Mouse (Mus musculus) MEL (cell line): ENCODE results near the gene Tceal7. TPM values are rescaled to one million over a fixed set of nuclear protein-coding genes. Genes with fewer than 3 reads are reported as not detected.

ENCODE experiments used
- DNase-seq: peaks from one replicate; pipeline ENCODE4 v3.0.0; 2011; ENCODE audit warnings: low read depth, low spot score
- H3K27ac ChIP-seq: 2 replicates; pipeline ENCODE4 v1.5.1; 2012; ENCODE audit warnings: low read depth, mild to moderate bottlenecking, control low read depth, low read length, moderate library complexity; ENCODE audit not compliant: control insufficient read depth
- H3K27me3 ChIP-seq, 2 experiments: fragments of 150-350 bp in 1 of 2; sonication (generic) in 1 of 2; 2 replicates each; pipeline ENCODE4 v1.6.1; 2012; ENCODE audit warnings: low read length in 2 of 2, mild to moderate bottlenecking in 2 of 2, improper control_type of control experiment in 1 of 2, moderate library complexity in 1 of 2; ENCODE audit not compliant: insufficient read depth in 2 of 2, control insufficient read depth in 1 of 2
- H3K36me3 ChIP-seq, 2 experiments: 2 replicates each; pipeline ENCODE4 v1.6.1; 2012 to 2014; ENCODE audit warnings: low read length in 2 of 2, improper control_type of control experiment in 1 of 2, inconsistent platforms in 1 of 2, mild to moderate bottlenecking in 1 of 2; ENCODE audit not compliant: insufficient read depth in 2 of 2, control insufficient read depth in 1 of 2
- H3K4me1 ChIP-seq, 2 experiments: fragments of 150-350 bp in 1 of 2; sonication (generic) in 1 of 2; 2 replicates each; pipeline ENCODE4 v1.6.1; 2012; ENCODE audit warnings: low read length in 2 of 2, improper control_type of control experiment in 1 of 2, mild to moderate bottlenecking in 1 of 2; ENCODE audit not compliant: insufficient read depth in 2 of 2, control insufficient read depth in 1 of 2
- H3K4me3 ChIP-seq, 2 experiments: fragments of 150-350 bp in 1 of 2; sonication (generic) in 1 of 2; 2 replicates each; pipeline ENCODE4 v1.5.1; 2012; ENCODE audit warnings: low read depth in 2 of 2, low read length in 2 of 2, mild to moderate bottlenecking in 2 of 2, moderate library complexity in 2 of 2, control low read depth in 1 of 2, improper control_type of control experiment in 1 of 2; ENCODE audit not compliant: control insufficient read depth in 1 of 2, insufficient read depth in 1 of 2
- H3K79me2 ChIP-seq: 2 replicates; pipeline ENCODE4 v1.6.1; 2012; ENCODE audit warnings: mild to moderate bottlenecking, low read length, moderate library complexity; ENCODE audit not compliant: control insufficient read depth, poor library complexity, insufficient read depth
- H3K9ac ChIP-seq: 2 replicates; pipeline ENCODE4 v1.6.1; 2012; ENCODE audit warnings: low read depth, mild to moderate bottlenecking, control low read depth, low read length, moderate library complexity; ENCODE audit not compliant: control insufficient read depth, poor library complexity, severe bottlenecking
- H3K9me3 ChIP-seq: fragments of 150-350 bp; sonication (generic); replicated peaks from 2 replicates; pipeline ENCODE4 v1.6.1; 2012; ENCODE audit warnings: mild to moderate bottlenecking, low read length, improper control_type of control experiment, moderate library complexity; ENCODE audit not compliant: insufficient read depth
- CHD1 ChIP-seq: IDR thresholded peaks from 2 replicates; pipeline ENCODE4 v1.6.1; 2012; ENCODE audit warnings: low read depth, mild to moderate bottlenecking, inconsistent platforms, low read length, improper control_type of control experiment
- CTCF ChIP-seq, 3 experiments: IDR thresholded peaks in 2 of 3; conservative IDR thresholded peaks in 1 of 3; 2 replicates each; pipeline ENCODE4 v1.5.1; 2011 to 2012; ENCODE audit warnings: low read length in 3 of 3, low read depth in 2 of 3, mild to moderate bottlenecking in 2 of 3, improper control_type of control experiment in 1 of 3, inconsistent platforms in 1 of 3, mixed read lengths in 1 of 3, moderate library complexity in 1 of 3; ENCODE audit not compliant: control insufficient read depth in 1 of 3, insufficient read depth in 1 of 3, poor library complexity in 1 of 3, severe bottlenecking in 1 of 3
- E2F4 ChIP-seq: IDR thresholded peaks from 2 replicates; pipeline ENCODE4 v1.6.1; 2011; ENCODE audit warnings: low read depth, low read length, improper control_type of control experiment, borderline replicate concordance
- ELF1 ChIP-seq: IDR thresholded peaks from 2 replicates; pipeline ENCODE4 v1.6.1; 2014; ENCODE audit warnings: low read depth, mild to moderate bottlenecking, inconsistent platforms, low read length, improper control_type of control experiment, moderate library complexity
- EP300 ChIP-seq, 2 experiments: IDR thresholded peaks; 2 replicates each; pipeline ENCODE4 v1.6.1; 2011; ENCODE audit warnings: improper control_type of control experiment in 2 of 2, low read length in 2 of 2, low read depth in 1 of 2, mild to moderate bottlenecking in 1 of 2
- ETS1 ChIP-seq: IDR thresholded peaks from 2 replicates; pipeline ENCODE4 v1.6.1; 2012; ENCODE audit warnings: low read depth, mild to moderate bottlenecking, inconsistent platforms, low read length, improper control_type of control experiment, moderate library complexity
- JUND ChIP-seq: IDR thresholded peaks from 2 replicates; pipeline ENCODE4 v1.6.1; 2011; ENCODE audit warnings: low read depth, mild to moderate bottlenecking, improper control_type of control experiment, low read length
- MAFK ChIP-seq: IDR thresholded peaks from 2 replicates; pipeline ENCODE4 v1.6.1; 2011; ENCODE audit warnings: low read depth, mild to moderate bottlenecking, low read length, improper control_type of control experiment, borderline replicate concordance
- MAX ChIP-seq: IDR thresholded peaks from 2 replicates; pipeline ENCODE4 v1.6.1; 2011; ENCODE audit warnings: low read length, improper control_type of control experiment
- MAZ ChIP-seq: IDR thresholded peaks from 2 replicates; pipeline ENCODE4 v1.6.1; 2012; ENCODE audit warnings: low read depth, mild to moderate bottlenecking, inconsistent platforms, low read length, improper control_type of control experiment
- MEF2A ChIP-seq: IDR thresholded peaks from 2 replicates; pipeline ENCODE4 v1.6.1; 2014; ENCODE audit warnings: low read depth, mild to moderate bottlenecking, inconsistent platforms, low read length, improper control_type of control experiment; ENCODE audit not compliant: poor library complexity, insufficient replicate concordance, severe bottlenecking; ENCODE audit errors: extremely low read depth
- MYB ChIP-seq: IDR thresholded peaks from 2 replicates; pipeline ENCODE4 v1.6.1; 2011; ENCODE audit warnings: mild to moderate bottlenecking, low read depth, low read length, improper control_type of control experiment
- MYC ChIP-seq: IDR thresholded peaks from 2 replicates; pipeline ENCODE4 v1.6.1; 2011; ENCODE audit warnings: low read depth, mild to moderate bottlenecking, low read length, improper control_type of control experiment, moderate library complexity
- NELFE ChIP-seq: IDR thresholded peaks from 2 replicates; pipeline ENCODE4 v1.6.1; 2011; ENCODE audit warnings: low read depth, low read length, improper control_type of control experiment
- NRF1 ChIP-seq: IDR thresholded peaks from 2 replicates; pipeline ENCODE4 v1.6.1; 2014; ENCODE audit warnings: low read depth, mild to moderate bottlenecking, inconsistent platforms, low read length, improper control_type of control experiment, moderate library complexity; ENCODE audit not compliant: poor library complexity, insufficient read depth, severe bottlenecking
- POLR2AphosphoS5 ChIP-seq: IDR thresholded peaks from 2 replicates; pipeline ENCODE4 v1.6.1; 2012; ENCODE audit warnings: low read depth, borderline replicate concordance, mild to moderate bottlenecking, inconsistent platforms, low read length, moderate library complexity, mixed read lengths
- RAD21 ChIP-seq: IDR thresholded peaks from 2 replicates; pipeline ENCODE4 v1.6.1; 2011; ENCODE audit warnings: mild to moderate bottlenecking, low read depth, low read length, improper control_type of control experiment
- SIN3A ChIP-seq: IDR thresholded peaks from 2 replicates; pipeline ENCODE4 v1.6.1; 2012; ENCODE audit warnings: low read length, improper control_type of control experiment, inconsistent platforms
- SMC3 ChIP-seq: IDR thresholded peaks from 2 replicates; pipeline ENCODE4 v1.6.1; 2011; ENCODE audit warnings: low read depth, low read length, improper control_type of control experiment
- TAL1 ChIP-seq: IDR thresholded peaks from 2 replicates; pipeline ENCODE4 v1.6.1; 2012; ENCODE audit warnings: mild to moderate bottlenecking, inconsistent platforms, low read length, moderate library complexity, mixed read lengths
- TBP ChIP-seq: IDR thresholded peaks from 2 replicates; pipeline ENCODE4 v1.8.0; 2011; ENCODE audit warnings: low read depth, low read length, improper control_type of control experiment
- TCF12 ChIP-seq: IDR thresholded peaks from 2 replicates; pipeline ENCODE4 v1.6.1; 2014; ENCODE audit warnings: low read depth, mild to moderate bottlenecking, inconsistent platforms, low read length, improper control_type of control experiment, moderate library complexity
- USF2 ChIP-seq, 2 experiments: IDR thresholded peaks; 2 replicates each; pipeline ENCODE4 v1.6.1; 2011 to 2012; ENCODE audit warnings: improper control_type of control experiment in 2 of 2, low read length in 2 of 2, borderline replicate concordance in 1 of 2, inconsistent platforms in 1 of 2, low read depth in 1 of 2, mild to moderate bottlenecking in 1 of 2; ENCODE audit not compliant: insufficient read depth in 1 of 2
- ZC3H11A ChIP-seq: IDR thresholded peaks from 2 replicates; pipeline ENCODE4 v1.6.1; 2012; ENCODE audit warnings: low read depth, mild to moderate bottlenecking, inconsistent platforms, low read length, improper control_type of control experiment
- ZKSCAN1 ChIP-seq: IDR thresholded peaks from 2 replicates; pipeline ENCODE4 v1.6.1; 2012; ENCODE audit warnings: low read depth, mild to moderate bottlenecking, inconsistent platforms, low read length, improper control_type of control experiment, moderate library complexity
- ZNF384 ChIP-seq: IDR thresholded peaks from 2 replicates; pipeline ENCODE4 v1.6.1; 2012; ENCODE audit warnings: low read depth, mild to moderate bottlenecking, inconsistent platforms, low read length, improper control_type of control experiment
- polyA plus RNA-seq, 2 experiments: library from polyadenylated mRNA; stranded (reverse) in 1 of 2; unstranded in 1 of 2; fragments of >175 nt in 1 of 2; fragments of >200 nt in 1 of 2; gene quantifications; 2 replicates each; pipeline versions ENCODE4 v1.2.1 to v1.2.4; 2012; ENCODE audit warnings: low replicate concordance in 2 of 2, low read depth in 1 of 2; ENCODE audit not compliant: insufficient read length in 2 of 2, insufficient read depth in 1 of 2, missing spikeins in 1 of 2
- total RNA-seq: library from RNA; depleted of rRNA; stranded (reverse); fragments of 300-350 nt; gene quantifications from 2 replicates; pipeline ENCODE4 v1.2.3, GENCODE M21; 2012

Tceal7 gene
- total and polyA plus RNA-seq, 3 experiments = 1.0 TPM; not detected in 2

DNA sequence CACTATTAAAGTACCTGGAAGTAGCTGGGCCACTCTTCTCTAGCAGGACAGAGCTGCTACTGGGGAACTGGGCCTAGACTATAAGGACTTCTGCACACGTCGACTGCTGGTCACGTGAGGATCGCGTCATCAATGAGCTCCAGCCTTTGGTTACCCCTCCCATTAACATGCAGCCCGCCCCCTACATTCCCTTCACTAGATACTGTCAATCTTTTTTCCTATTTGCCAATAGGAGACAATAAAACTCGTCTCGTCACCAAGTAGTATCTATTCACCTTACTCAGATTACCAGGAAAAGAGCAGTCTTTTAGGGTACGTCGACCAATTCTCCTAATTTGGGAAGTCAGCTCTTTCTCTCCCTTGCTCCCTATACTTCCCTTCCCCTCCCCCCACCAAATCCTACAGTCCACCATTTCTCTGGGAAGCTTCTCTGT is 42.4 kb upstream of the Tceal7 start, which contains the start of gene Tceal8 (continued):
- peak; percentile 25; the same call in 1 of the 2 replicates for TF ChIP-seq E2F4
- TF ChIP-seq EP300 (IDR thresholded peaks at IDR 0.05; ENCODE audit: low read depth in 1 of 2, low read length in 2 of 2) = peak in 1 of 2 experiments; percentile 35; a peak in 1 of 4 replicates

DNA sequence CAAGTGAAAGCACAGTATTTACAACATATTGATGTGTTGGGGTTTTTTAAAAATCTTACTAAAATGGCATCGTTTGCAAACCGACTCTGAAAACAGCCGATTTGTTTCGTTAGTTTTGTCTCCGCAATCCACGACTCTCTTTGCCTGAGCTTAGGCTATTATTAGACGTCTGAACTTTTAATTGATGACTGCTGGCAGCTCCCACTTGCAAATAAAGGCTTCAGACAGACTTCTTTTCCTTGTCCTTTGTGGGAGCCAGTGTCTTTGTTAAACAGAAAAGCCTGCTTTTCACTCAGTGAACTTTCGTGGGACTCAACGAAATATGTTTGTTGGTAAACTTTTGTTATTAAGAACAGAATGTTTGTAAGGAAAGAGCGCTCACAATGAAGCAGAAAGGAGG is 41.8 kb upstream of the Tceal7 start:
- Histone ChIP-seq H3K27me3 (peaks cover 0 to 3% of the 10 kb centered on the region in 2 experiments; a peak in 3 of 4 replicates), H3K4me1 (peaks cover 0 to 4% of the 10 kb centered on the region in 2 experiments; a peak in 1 of 4 replicates), H3K9ac (no peak overlapping the region), H3K4me3 (peak overlapping the region in 1 of 2 experiments; percentile 75; a peak in 1 of 4 replicates), H3K79me2 (no peaks in the 10 kb centered on the region; the same call in 1 of the 2 replicates), H3K36me3 (peaks cover 0 to 5% of the 10 kb centered on the region in 2 experiments; a peak in 2 of 4 replicates), H3K9me3 (no peaks in the 10 kb centered on the region), H3K27ac (no peak overlapping the region)
- TF ChIP-seq SIN3A (no peak), ETS1 (no peak), POLR2AphosphoS5 (no peak), NRF1 (no peak), NELFE (no peak), MAZ (no peak), RAD21 (no peak), E2F4 (no peak), EP300 (IDR thresholded peaks at IDR 0.05; ENCODE audit: low read depth in 1 of 2, low read length in 2 of 2) (no peak), JUND (no peak), TAL1 (no peak), CHD1 (no peak), ZKSCAN1 (no peak), MAX (no peak), MYC (no peak), MAFK (no peak)
- DNase-seq = no peak

DNA sequence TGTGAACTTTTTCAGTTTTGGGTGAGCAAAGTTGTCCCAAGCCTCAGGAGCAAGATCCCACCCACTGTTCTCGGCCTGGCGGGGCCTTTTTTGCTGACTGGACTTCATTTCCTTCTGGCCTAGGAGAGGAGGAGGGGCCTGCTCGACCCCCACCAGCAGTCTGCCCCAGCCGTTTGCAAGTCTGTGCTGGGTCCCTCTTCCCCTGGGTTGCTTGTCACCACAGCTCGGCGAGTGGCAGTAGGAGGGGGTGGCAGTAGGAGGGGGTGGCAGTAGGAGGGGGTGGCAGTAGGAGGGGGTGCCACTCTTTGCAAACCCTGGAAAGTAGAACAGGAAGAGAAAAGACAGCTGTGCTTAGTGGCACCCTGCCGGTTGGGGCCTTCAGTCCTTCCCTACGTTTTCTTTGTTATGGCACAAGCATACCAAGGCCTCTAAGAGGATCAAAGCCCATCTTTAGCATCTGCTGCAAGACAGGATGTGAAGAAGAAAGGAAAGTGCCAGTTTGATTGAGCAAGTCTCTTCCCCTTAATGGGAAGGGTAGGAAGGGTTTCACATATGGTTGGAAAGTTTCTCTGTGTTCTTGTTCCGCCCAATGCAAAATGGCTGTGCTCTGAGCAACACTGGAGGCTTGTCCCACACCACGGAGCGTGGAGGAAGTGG is 33.6 kb upstream of the Tceal7 start:
- Histone ChIP-seq H3K4me3 (no peak overlapping the region), H3K27ac (no peak overlapping the region), H3K36me3 (no peaks in the 10 kb centered on the region), H3K9ac (no peak overlapping the region), H3K27me3 (peaks cover 5 to 11% of the 10 kb centered on the region in 2 experiments), H3K79me2 (no peaks in the 10 kb centered on the region), H3K4me1 (no peaks in the 10 kb centered on the region), H3K9me3 (no peaks in the 10 kb centered on the region)
- TF ChIP-seq ZC3H11A = no peak
- TF ChIP-seq ELF1 = no peak
- no peak for TF ChIP-seq TCF12
- no peak for TF ChIP-seq NRF1
- no peak for TF ChIP-seq USF2 (IDR thresholded peaks at IDR 0.05; ENCODE audit: borderline replicate concordance in 1 of 2, insufficient read depth in 1 of 2, low read depth in 1 of 2, low read length in 2 of 2)
- TF ChIP-seq TBP = no peak
- no peak for TF ChIP-seq ZNF384
- no peak for TF ChIP-seq MYC
- TF ChIP-seq POLR2AphosphoS5 = no peak
- no peak for TF ChIP-seq ETS1
- no peak for TF ChIP-seq ZKSCAN1
- no peak for TF ChIP-seq MEF2A
- TF ChIP-seq CHD1 = no peak
- TF ChIP-seq CTCF (IDR thresholded peaks at IDR 0.05 in 2 of 3, conservative IDR thresholded peaks at IDR 0.05 in 1 of 3; ENCODE audit: control insufficient read depth in 1 of 3, insufficient read depth in 1 of 3, low read depth in 2 of 3, low read length in 3 of 3, poor library complexity in 1 of 3, severe bottlenecking in 1 of 3) = no peak
- no peak for TF ChIP-seq MYB
- TF ChIP-seq E2F4 = no peak
- TF ChIP-seq SMC3 = no peak
- TF ChIP-seq TAL1 = no peak
- DNase-seq = no peak
